Mouse (Mus musculus): ENCODE measurements at regions not wholly inside any gene's neighbourhood (a gene's known extent, or its start where the extent isn't known, plus 50 kb on each side); places are given as distances from the start of the nearest gene placed in this dataset.

DNA sequence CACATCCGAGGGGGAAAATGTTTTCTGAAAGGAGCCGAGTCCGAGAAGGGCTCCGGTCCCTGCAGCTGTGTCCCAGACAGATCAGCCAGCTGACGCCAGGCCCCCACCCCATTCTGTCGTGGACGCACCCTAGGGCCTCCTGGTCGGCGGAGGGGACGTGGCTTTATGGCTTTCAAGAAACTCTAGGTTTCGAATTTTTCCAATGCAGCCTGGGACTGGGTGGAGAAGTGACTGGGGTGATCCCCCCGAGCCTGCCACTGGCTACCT lies 63.2 kb downstream of the Tmem174 start:
- no peak for TF ChIP-seq CTCF (IDR thresholded peaks at IDR 0.05; ENCODE audit: low read depth, low read length)
- no peak for TF ChIP-seq POLR2A (IDR thresholded peaks at IDR 0.05; ENCODE audit: extremely low read depth, insufficient read depth, low read length)

All from liver, adult 2 months (tissue).